Mouse (Mus musculus) R1 (cell line): ENCODE measurements at regions not wholly inside any gene's neighbourhood (a gene's known extent, or its start where the extent isn't known, plus 50 kb on each side); places are given as distances from the start of the nearest gene placed in this dataset.

ENCODE experiments used
- DNase-seq: peaks from one replicate; pipeline ENCODE4 v3.0.0-alpha.2; 2018; ENCODE audit warnings: low read depth, low spot score

GRCm38 (mm10) chr5:127129495-127129894 is 112.1 kb upstream of the Tmem132c start:
- DNase-seq: no peak

GRCm38 (mm10) chr5:127134441-127134840 is 107.2 kb upstream of the Tmem132c start:
- DNase-seq: no peak

GRCm38 (mm10) chr5:127140651-127141050 is 101.0 kb upstream of the Tmem132c start:
- no peak for DNase-seq

- peak; percentile 33 for DNase-seq
These were observed 81.3 kb upstream of the Tmem132c start for GRCm38 (mm10) chr5:127160292-127160691.

GRCm38 (mm10) chr5:127163376-127163775 is 78.2 kb upstream of the Tmem132c start:
- no peak for DNase-seq

- DNase-seq: peak; percentile 56
These were observed 52.6 kb upstream of the Tmem132c start for GRCm38 (mm10) chr5:127189021-127189420.
